Mouse (Mus musculus) cerebellum, adult 11-12 months (tissue): ENCODE measurements around the gene Zfp202.

Experiments used
- DNase-seq: peaks from one replicate; pipeline ENCODE4 v3.0.0; 2022

The Zfp202 gene

GRCm38 (mm10) chr9:40241223-40241801 is 49.2 kb downstream of the Zfp202 start:
- peak; percentile 30 for DNase-seq

DNA sequence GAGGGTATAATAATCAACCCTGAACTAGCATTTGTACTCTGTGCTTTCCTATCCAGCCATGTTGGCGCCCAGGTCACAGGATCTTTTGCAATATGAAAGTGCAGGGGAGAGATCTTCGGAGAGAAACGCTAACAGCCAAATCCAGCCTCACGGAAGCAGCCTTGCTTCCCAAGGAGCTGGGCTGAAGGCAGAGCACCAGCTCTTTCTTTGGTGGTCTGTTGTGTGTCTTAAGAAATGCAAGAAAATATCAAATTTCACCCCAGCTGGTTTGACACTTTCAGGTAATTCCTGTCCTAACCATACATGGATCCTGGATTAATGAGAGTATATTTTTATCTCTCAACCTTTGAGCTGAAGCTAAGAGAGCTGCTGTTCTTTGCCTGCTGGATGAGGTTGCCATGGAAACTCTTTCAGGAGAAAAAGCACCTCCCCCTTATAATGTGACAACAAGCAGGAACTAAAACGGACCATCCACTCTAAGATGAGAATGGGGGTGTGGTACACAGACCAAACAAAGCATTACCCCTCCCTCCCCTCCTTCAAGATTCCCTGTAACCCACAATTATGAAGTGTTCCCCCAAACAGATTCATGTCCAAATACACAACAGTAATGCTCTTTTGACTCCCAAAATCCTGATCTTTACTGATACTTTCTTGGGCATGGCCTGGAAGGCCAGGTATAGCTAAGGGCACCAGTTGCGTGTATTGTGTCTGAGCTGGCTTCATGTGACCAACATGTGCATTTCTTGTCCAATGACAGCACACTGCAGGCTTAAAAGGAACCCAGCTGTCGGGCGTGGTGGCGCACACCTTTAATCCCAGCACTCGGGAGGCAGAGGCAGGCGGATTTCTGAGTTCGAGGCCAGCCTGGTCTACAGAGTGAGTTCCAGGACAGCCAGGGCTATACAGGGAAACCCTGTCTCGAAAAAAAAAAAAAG is 50.1 kb downstream of the Zfp202 start:
- no peak for DNase-seq

DNA sequence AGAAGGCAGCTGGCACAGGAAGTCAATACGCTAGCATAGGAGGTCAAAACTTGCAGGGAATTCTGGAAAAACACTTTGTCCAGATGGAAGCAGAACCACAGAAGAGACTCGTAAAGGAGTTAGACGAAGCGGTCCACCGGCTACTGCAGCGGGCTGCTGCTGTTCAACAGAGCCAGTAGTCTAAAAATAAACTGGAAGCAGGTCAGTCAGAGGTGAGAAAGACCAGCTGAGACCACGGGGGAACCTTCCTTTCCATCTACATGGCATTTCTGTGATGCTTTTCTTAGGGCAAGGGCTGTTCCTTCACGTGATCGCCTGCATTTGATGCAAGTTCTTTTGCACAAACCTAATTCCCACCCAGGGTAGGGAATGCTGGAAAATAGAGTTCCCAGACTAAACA is 53.4 kb downstream of the Zfp202 start:
- no peak for DNase-seq

DNA sequence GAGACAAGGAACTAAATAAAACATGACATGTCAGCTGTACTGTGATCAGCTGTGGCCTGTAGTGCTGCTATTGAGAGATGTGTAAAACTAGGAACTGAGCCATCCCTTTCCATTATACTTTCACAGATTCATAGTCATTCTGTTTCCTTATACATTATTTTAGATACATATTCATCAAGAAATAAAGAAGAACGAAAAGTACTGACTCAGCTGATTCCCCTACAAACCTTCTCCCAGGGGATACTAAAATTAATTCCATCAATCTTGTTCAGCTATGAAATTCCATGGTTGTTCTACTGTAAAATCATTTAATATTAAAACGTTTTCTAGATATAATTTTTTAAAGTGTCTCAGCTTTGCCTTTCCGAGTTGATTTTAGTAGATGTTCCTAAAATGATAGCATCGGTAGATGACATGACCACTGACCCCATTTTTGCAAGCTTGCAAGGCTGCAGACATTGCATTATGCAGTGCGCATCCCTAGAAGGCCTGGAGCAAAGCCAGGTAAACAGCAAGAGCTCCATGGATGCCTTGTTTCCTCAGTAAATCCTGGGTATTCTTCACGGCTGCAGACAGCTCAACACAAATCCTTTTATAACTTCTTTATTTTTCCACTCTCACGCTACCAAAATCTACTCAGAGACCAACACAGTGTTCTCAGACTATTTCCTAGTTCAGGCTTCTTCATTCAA is 54.0 kb downstream of the Zfp202 start:
- DNase-seq, result no peak

DNA sequence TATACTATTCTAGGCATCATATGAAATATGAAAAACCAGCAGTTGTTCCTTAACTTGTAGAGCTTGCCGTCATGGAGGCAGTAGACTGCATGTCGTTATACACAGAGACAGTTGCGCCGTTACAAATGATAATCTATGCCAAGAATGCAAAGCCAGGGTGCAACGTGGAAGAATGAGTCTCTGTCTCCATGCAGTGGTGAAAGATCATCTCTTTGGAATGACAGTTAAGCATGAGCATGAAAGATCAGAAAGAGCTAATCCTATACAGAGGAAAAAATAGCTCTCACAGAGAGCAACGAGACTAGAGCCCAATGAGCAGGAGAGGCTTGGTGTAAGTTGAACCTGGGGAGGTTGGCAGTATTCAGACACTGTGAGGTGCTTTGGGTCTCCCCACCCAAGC is 54.6 kb downstream of the Zfp202 start:
- no peak for DNase-seq

DNA sequence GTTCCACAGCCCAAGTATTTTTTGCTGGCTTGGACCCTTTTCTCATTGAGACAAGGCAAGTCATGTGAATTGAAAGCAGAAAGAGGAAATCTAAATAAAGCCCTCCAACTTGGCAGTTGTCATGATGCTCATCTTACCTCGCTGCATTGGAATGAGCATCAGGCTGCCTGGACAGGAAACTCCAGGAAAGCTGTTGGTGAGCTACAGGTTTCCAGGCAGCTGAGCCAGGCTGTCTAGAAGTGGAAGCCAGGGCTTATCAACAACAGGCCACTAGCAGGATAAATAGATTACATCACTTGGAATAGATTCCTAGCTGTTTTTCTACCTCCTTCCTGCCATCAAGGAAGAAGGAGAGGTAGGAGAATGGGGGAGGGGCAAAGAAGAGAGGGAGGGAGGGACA is 57.0 kb downstream of the Zfp202 start:
- DNase-seq, result no peak

DNA sequence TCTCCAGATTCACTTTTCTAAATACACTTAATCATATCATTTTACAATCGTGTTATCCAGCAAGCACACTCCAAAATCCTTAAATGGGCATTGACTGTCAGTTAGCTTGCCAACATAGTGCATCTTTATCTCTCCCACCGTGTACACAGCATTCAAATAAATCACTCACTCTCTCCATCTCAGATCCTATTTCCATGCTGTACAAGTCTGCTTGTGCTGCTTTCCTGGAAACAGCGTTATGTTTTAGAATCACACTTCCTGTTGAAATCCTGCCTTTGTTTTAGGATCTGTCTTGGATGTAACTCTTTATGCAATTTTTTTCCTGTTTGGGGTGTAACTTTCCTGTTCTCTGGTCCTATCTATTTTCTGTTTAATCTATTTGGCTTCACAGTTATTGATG is 60.3 kb downstream of the Zfp202 start:
- no peak for DNase-seq
